Mouse (Mus musculus): ENCODE results near the gene Scyl1. TPM values are rescaled to one million over a fixed set of nuclear protein-coding genes. Genes with fewer than 3 reads are reported as not detected.

The Scyl1 gene
- total and polyA plus RNA-seq, 3 experiments = 36.0 to 64.1 TPM; not detected in 1

DNA sequence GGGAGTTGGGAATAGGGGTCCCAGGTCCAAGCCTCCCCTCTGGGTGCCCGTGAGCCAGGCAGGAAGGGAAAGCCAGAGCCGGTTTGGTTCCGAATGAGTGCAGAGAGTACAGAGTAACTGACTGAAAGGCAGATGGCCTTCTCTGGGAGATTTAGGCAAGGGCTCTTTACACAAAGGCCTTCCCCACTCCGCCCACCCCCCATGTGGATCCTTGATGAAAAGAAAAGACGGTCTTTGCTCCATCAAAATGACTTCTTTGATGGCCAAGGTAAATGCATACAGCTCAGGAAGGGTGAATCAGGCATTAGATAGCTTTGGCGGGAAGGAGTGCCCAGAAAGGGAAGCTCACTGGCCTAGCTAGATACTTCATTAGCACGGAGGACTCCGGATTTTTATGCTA, 7.1 kb upstream of the Scyl1 start:
- H3K79me2 ChIP-seq (ENCODE audit: control insufficient read depth, insufficient read depth, low read length, poor library complexity) = no peaks in the 10 kb centered on the region
- H3K27me3 ChIP-seq (ENCODE audit: control insufficient read depth in 1 of 2, insufficient read depth in 2 of 2, low read length in 2 of 2) = no peaks in the 10 kb centered on the region
- H3K4me3 ChIP-seq (ENCODE audit: control insufficient read depth in 1 of 2, insufficient read depth in 1 of 2, low read depth in 2 of 2, low read length in 2 of 2) = no peak overlapping the region
- no peaks in the 10 kb centered on the region for H3K36me3 ChIP-seq (ENCODE audit: control insufficient read depth in 1 of 2, insufficient read depth in 2 of 2, low read length in 2 of 2)
- H3K27ac ChIP-seq (ENCODE audit: control insufficient read depth, low read depth, low read length) = no peak overlapping the region
- no peak for TF ChIP-seq ZKSCAN1 (IDR thresholded peaks at IDR 0.05; ENCODE audit: low read depth, low read length)
- TF ChIP-seq MXI1 (IDR thresholded peaks at IDR 0.05; ENCODE audit: low read depth, low read length) = no peak
- no peak for TF ChIP-seq CHD2 (IDR thresholded peaks at IDR 0.05; ENCODE audit: low read length)
- TF ChIP-seq MAX (IDR thresholded peaks at IDR 0.05; ENCODE audit: low read length) = no peak
- TF ChIP-seq HCFC1 (IDR thresholded peaks at IDR 0.05; ENCODE audit: low read depth, low read length) = no peak
- no peak for TF ChIP-seq MYC (IDR thresholded peaks at IDR 0.05; ENCODE audit: low read depth, low read length)
- TF ChIP-seq EP300 (IDR thresholded peaks at IDR 0.05; ENCODE audit: low read depth in 1 of 2, low read length in 2 of 2) = no peak
- no peak for TF ChIP-seq NELFE (IDR thresholded peaks at IDR 0.05; ENCODE audit: low read depth, low read length)
- 0 out of 4 replicates have a peak, but pooled peaks cover 0 to 3% of the 10 kb centered on the region in 2 experiments for H3K4me1 ChIP-seq (ENCODE audit: control insufficient read depth in 1 of 2, insufficient read depth in 2 of 2, low read length in 2 of 2)
- DNase-seq (ENCODE audit: low read depth, low spot score) = no peak
- no peaks in the 10 kb centered on the region for H3K9me3 ChIP-seq (replicated peaks; ENCODE audit: insufficient read depth, low read length)
- H3K9ac ChIP-seq (ENCODE audit: control insufficient read depth, low read depth, low read length, poor library complexity, severe bottlenecking) = no peak overlapping the region

DNA sequence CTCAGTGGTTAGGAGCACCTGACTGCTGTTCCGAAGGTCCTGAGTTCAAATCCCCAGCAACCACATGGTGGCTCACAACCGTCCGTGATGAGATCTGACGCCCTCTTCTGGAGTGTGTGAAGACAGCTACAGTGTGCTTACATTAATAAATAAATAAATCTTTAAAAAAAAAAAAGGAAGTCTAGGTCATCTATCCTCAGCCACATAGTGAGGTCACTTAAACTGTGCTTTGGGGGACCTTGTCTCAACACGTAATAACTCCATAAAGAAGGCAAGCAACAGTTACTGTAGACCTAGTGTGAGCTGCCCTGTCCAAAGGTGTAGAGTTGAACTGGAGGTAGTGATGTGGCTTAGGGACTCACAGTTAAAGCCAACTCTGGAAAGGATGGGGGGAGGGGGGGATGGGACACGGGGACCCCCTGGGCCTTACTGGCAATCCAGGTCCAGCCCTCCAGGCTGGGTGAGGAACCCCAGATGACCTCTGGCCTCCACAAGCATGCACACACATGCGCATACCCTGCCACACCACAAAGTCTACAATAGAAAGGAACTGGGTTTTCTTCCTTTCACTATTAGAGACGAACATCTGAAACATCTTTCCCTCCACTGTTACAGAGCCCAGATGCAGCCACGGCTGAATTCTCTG, 6.3 kb upstream of the Scyl1 start:
- Histone ChIP-seq H3K27ac (ENCODE audit: control insufficient read depth, low read depth, low read length) (no peak overlapping the region), H3K36me3 (ENCODE audit: control insufficient read depth in 1 of 2, insufficient read depth in 2 of 2, low read length in 2 of 2) (no peaks in the 10 kb centered on the region), H3K79me2 (ENCODE audit: control insufficient read depth, insufficient read depth, low read length, poor library complexity) (no peaks in the 10 kb centered on the region), H3K4me3 (ENCODE audit: control insufficient read depth in 1 of 2, insufficient read depth in 1 of 2, low read depth in 2 of 2, low read length in 2 of 2) (no peak overlapping the region), H3K4me1 (ENCODE audit: control insufficient read depth in 1 of 2, insufficient read depth in 2 of 2, low read length in 2 of 2) (0 out of 4 replicates have a peak, but pooled peaks cover 0 to 3% of the 10 kb centered on the region in 2 experiments), H3K9me3 (replicated peaks; ENCODE audit: insufficient read depth, low read length) (no peaks in the 10 kb centered on the region), H3K9ac (ENCODE audit: control insufficient read depth, low read depth, low read length, poor library complexity, severe bottlenecking) (no peak overlapping the region), H3K27me3 (ENCODE audit: control insufficient read depth in 1 of 2, insufficient read depth in 2 of 2, low read length in 2 of 2) (no peaks in the 10 kb centered on the region)
- DNase-seq (ENCODE audit: low read depth, low spot score) = peak; percentile 28
- peak in 1 of 3 experiments; percentile 23; a peak in 1 of 6 replicates for TF ChIP-seq CTCF (IDR thresholded peaks at IDR 0.05 in 2 of 3, conservative IDR thresholded peaks at IDR 0.05 in 1 of 3; ENCODE audit: control insufficient read depth in 1 of 3, insufficient read depth in 1 of 3, low read depth in 2 of 3, low read length in 3 of 3, poor library complexity in 1 of 3, severe bottlenecking in 1 of 3)
- no peak for TF ChIP-seq TBP (IDR thresholded peaks at IDR 0.05; ENCODE audit: low read depth, low read length)
- TF ChIP-seq SIN3A (IDR thresholded peaks at IDR 0.05; ENCODE audit: low read length) = no peak
- TF ChIP-seq CHD2 (IDR thresholded peaks at IDR 0.05; ENCODE audit: low read length) = no peak
- TF ChIP-seq SMC3 (IDR thresholded peaks at IDR 0.05; ENCODE audit: low read depth, low read length) = 0 out of 2 replicates have a peak, but pooled peaks have one; percentile 14
- TF ChIP-seq CHD1 (IDR thresholded peaks at IDR 0.05; ENCODE audit: low read depth, low read length) = no peak
- TF ChIP-seq EP300 (IDR thresholded peaks at IDR 0.05; ENCODE audit: low read depth in 1 of 2, low read length in 2 of 2) = no peak
- no peak for TF ChIP-seq TAL1 (IDR thresholded peaks at IDR 0.05; ENCODE audit: low read length)
- no peak for TF ChIP-seq POLR2AphosphoS2 (IDR thresholded peaks at IDR 0.05; ENCODE audit: low read length)
- TF ChIP-seq MEF2A (IDR thresholded peaks at IDR 0.05; ENCODE audit: extremely low read depth, insufficient replicate concordance, low read depth, low read length, poor library complexity, severe bottlenecking) = no peak
- no peak for TF ChIP-seq KAT2A (conservative IDR thresholded peaks at IDR 0.05; ENCODE audit: low read depth, low read length)
- TF ChIP-seq GATA1 (IDR thresholded peaks at IDR 0.05; ENCODE audit: low read depth, low read length) = no peak
- no peak for TF ChIP-seq NELFE (IDR thresholded peaks at IDR 0.05; ENCODE audit: low read depth, low read length)
- TF ChIP-seq ZNF384 (IDR thresholded peaks at IDR 0.05; ENCODE audit: low read depth, low read length) = peak; percentile 68
- TF ChIP-seq ETS1 (IDR thresholded peaks at IDR 0.05; ENCODE audit: low read depth, low read length) = no peak
- no peak for TF ChIP-seq MXI1 (IDR thresholded peaks at IDR 0.05; ENCODE audit: low read depth, low read length)
- no peak for TF ChIP-seq USF2 (IDR thresholded peaks at IDR 0.05; ENCODE audit: borderline replicate concordance in 1 of 2, insufficient read depth in 1 of 2, low read depth in 1 of 2, low read length in 2 of 2)
- no peak for TF ChIP-seq POLR2A (IDR thresholded peaks at IDR 0.05; ENCODE audit: control insufficient read depth in 1 of 2, insufficient read depth in 1 of 2, low read depth in 1 of 2, low read length in 2 of 2, poor library complexity in 1 of 2)
- TF ChIP-seq E2F4 (IDR thresholded peaks at IDR 0.05; ENCODE audit: borderline replicate concordance, low read depth, low read length) = no peak
